In the genomic region with DNA sequence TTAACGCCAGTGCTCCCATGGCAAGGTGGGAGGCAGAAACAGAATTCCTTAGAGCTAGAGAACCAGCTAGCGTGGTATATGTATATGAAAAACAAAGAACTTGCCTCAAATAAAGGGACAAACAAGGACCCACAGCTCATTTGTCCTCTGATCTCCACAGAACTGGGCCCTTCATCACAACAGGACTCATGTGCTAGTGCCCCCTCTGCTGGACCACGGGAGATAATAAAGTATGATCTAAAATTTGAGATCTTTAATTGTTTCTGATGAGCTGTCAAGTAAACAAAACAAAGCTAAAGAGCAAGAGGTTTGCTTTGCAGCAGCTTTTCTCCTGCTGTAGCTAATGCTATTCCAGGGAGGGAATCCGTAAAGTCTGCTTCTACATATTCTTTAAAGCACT, we compare ENCODE assay signal across 10 mouse cellular contexts. TPM values are rescaled to one million over a fixed set of nuclear protein-coding genes. Genes with fewer than 3 reads are reported as not detected.
DNase-seq lines count a peak whose midpoint lies in the region; ATAC-seq lines count a peak whose summit lies in the region.
"Had no signal": no experiment of that assay in that cellular context is flagged by ENCODE, and none has a peak within 500 bp of the region (broad histone marks: within the 10 kb centered on the region; RNA-seq: fewer than 3 reads in every experiment).

No protein-coding gene starts in this region.

- no peak overlapping the region for H3K4me2 ChIP-seq in hindbrain, embryonic 13.5 days

- no peaks in the 10 kb centered on the region for H3K4me1 ChIP-seq in forebrain, embryonic 10.5 days
- 0 out of 2 replicates have a peak, but pooled peaks cover 4% of the 10 kb centered on the region for H3K4me1 ChIP-seq in hindbrain, embryonic 13.5 days (replicated peaks)
- H3K4me1 ChIP-seq: midbrain, embryonic 10.5 days had no signal

- H3K4me3 ChIP-seq in forebrain, embryonic 10.5 days: no peak overlapping the region
- no peak overlapping the region for H3K4me3 ChIP-seq in hindbrain, embryonic 13.5 days
- H3K4me3 ChIP-seq: midbrain, embryonic 10.5 days had no signal

- no peaks in the 10 kb centered on the region for H3K27me3 ChIP-seq in forebrain, embryonic 10.5 days (ENCODE audit: poor library complexity, severe bottlenecking)
- no peaks in the 10 kb centered on the region for H3K27me3 ChIP-seq in hindbrain, embryonic 13.5 days

- peaks cover 89% of the 10 kb centered on the region for H3K36me3 ChIP-seq in forebrain, embryonic 10.5 days (replicated peaks)
- peaks cover 28% of the 10 kb centered on the region for H3K36me3 ChIP-seq in hindbrain, embryonic 13.5 days

- 81% methylated on average over 4 of the region's 4 CpGs for WGBS in forebrain, embryonic 10.5 days
- WGBS in hindbrain, embryonic 13.5 days: 75% methylated on average over 4 of the region's 4 CpGs

- peak; percentile 29 for DNase-seq in embryo, embryonic 10.5 days (ENCODE audit: low spot score)
- DNase-seq in embryo, embryonic 10 days (ENCODE audit: low spot score): no peak
- peak; percentile 29 for DNase-seq in left cerebral cortex, postnatal 4 days
- no peak for DNase-seq in left cerebral cortex, postnatal 14 days (ENCODE audit: low spot score in 2 of 2)
- peak; percentile 64 for DNase-seq in NIH3T3 (ENCODE audit: low read depth)
- DNase-seq in lung, postnatal 14 days: peak; percentile 41
- DNase-seq in forebrain, embryonic 10.5 days (ENCODE audit: extremely low spot score, low spot score): no peak

- H3K9me3 ChIP-seq in forebrain, embryonic 10.5 days: no peaks in the 10 kb centered on the region
- H3K9me3 ChIP-seq in hindbrain, embryonic 13.5 days: no peaks in the 10 kb centered on the region
- H3K9me3 ChIP-seq: G1E; midbrain, embryonic 10.5 days had no signal

- no peak for ATAC-seq in hindbrain, embryonic 13.5 days (ENCODE audit: low FRiP score)

- no peak overlapping the region for H3K27ac ChIP-seq in forebrain, embryonic 10.5 days
- no peak overlapping the region for H3K27ac ChIP-seq in hindbrain, embryonic 13.5 days
- H3K27ac ChIP-seq: midbrain, embryonic 10.5 days had no signal

- H3K9ac ChIP-seq in hindbrain, embryonic 13.5 days: no peak overlapping the region

- intact Hi-C loops in left cerebral cortex, postnatal 4 days (cut with DNase I): no loop called here
- intact Hi-C loops in left cerebral cortex, postnatal 14 days (cut with DNase I): no loop called here

RNA-seq across cellular contexts. Expression of a gene that starts 7.5 kb away (rescaled TPM):
- total RNA-seq in left cerebral cortex, postnatal 4 days (2021): 10 to 100 TPM; 11.3 to 15.2 TPM
- 10 to 100 TPM; 13.7 to 16.1 TPM for total RNA-seq in left cerebral cortex, postnatal 14 days (2021)
- 65.5 and 70.4 TPM in 2 replicates for polyA plus RNA-seq in forebrain, embryonic 10.5 days (2016; fragmentation: Nextera tagmentation; extraction: Ambion mirVana)
- 67.0 and 72.2 TPM in 2 replicates for polyA plus RNA-seq in hindbrain, embryonic 13.5 days (2015; fragmentation: Nextera tagmentation; extraction: Ambion mirVana)

Comparison
In these comparisons a context has a peak if more than half of its experiments do, and no peak if none do; other contexts are left out.
1. DNase-seq: peak in embryo, embryonic 10.5 days (single experiment), left cerebral cortex, postnatal 4 days (single experiment), NIH3T3 (single experiment) and lung, postnatal 14 days (single experiment); none in embryo, embryonic 10 days (single experiment), left cerebral cortex, postnatal 14 days (0 of 2) and forebrain, embryonic 10.5 days (single experiment).